Mouse (Mus musculus) layer of hippocampus, postnatal 14 days (tissue): Measurements from ENCODE around the gene Nppc. TPM values are rescaled to one million over a fixed set of nuclear protein-coding genes. Genes with fewer than 3 reads are reported as not detected.
A peak's percentile ranks its signal among the peaks of the same experiment; 100 is the strongest.

Source experiments
- DNase-seq, 2 experiments: peaks; one replicate each; pipeline ENCODE4 v3.0.0; 2021 to 2022; ENCODE audit warnings: low spot score in 2 of 2, mixed read lengths in 1 of 2
- long read RNA-seq, 2 experiments: library from polyadenylated mRNA; stranded (forward); transcript quantifications; one replicate each; pipeline ENCODE4 v2.0.0; 2021
- total RNA-seq, 2 experiments: library from RNA; stranded (reverse); gene quantifications; 2 replicates each; pipeline ENCODE4 v1.2.3; 2021

The Nppc gene
- total RNA-seq = 10 to 100 TPM in 1 of 2 experiments, 1 to 10 TPM in 1; 9.9 to 11.8 TPM
- long read RNA-seq, experiment 1, transcript Nppc-201 (3 exons, 1,042 nt) = major isoform, 5 of 6 reads
- long read RNA-seq, experiment 1, partial matches to known transcripts = 1 of 6 reads
- long read RNA-seq, experiment 1, other reads (novel, unspliced or antisense) = 0 of 6 reads
- long read RNA-seq, experiment 2, transcript Nppc-201 (3 exons, 1,042 nt) = major isoform, 7 of 8 reads
- long read RNA-seq, experiment 2, partial matches to known transcripts = 0 of 8 reads
- long read RNA-seq, experiment 2, other reads (novel, unspliced or antisense) = 1 of 8 reads

- DNase-seq = peak; percentile 74 to 75
These were observed at the start of gene Nppc for GRCm38 (mm10) chr1:86670279-86671038. Gene Nppc (minus strand): TSS chr1:86670571.

GRCm38 (mm10) chr1:86719391-86719790 is 49.0 kb upstream of the Nppc start:
- no peak for DNase-seq

DNA sequence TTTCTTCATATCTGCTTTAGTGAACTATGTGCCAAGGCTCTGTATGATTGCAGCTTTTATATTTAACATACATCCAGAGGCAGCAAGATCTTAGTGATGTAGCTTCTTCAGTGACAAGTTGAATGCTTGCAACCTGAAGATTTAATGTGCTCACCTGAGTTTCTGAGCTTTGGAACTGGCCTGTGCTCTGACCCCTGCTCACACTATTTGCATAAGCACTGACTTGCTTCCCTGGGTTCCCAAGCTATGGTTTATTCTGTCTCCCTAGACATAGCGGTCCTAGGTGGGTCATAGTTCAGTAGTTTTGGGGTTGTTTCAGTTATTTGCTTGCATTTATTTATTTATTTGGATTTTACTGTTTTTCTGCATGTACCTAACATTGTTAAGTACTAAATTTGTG is 47.8 kb upstream of the Nppc start:
- DNase-seq = no peak

- DNase-seq = no peak
These were observed 42.7 kb upstream of the Nppc start for GRCm38 (mm10) chr1:86713054-86713453.

GRCm38 (mm10) chr1:86712045-86712444 is 41.7 kb upstream of the Nppc start:
- DNase-seq = no peak

GRCm38 (mm10) chr1:86709546-86709945 is 39.2 kb upstream of the Nppc start:
- DNase-seq = no peak

GRCm38 (mm10) chr1:86705461-86705860 is 35.1 kb upstream of the Nppc start:
- no peak for DNase-seq

- DNase-seq = no peak
These were observed 33.6 kb upstream of the Nppc start for GRCm38 (mm10) chr1:86703965-86704326.

GRCm38 (mm10) chr1:86703300-86703964 is 33.1 kb upstream of the Nppc start, which contains the start of gene Dis3l2:
Gene Dis3l2 (plus strand): TSS chr1:86703808.
- DNase-seq = peak; percentile 88

DNA sequence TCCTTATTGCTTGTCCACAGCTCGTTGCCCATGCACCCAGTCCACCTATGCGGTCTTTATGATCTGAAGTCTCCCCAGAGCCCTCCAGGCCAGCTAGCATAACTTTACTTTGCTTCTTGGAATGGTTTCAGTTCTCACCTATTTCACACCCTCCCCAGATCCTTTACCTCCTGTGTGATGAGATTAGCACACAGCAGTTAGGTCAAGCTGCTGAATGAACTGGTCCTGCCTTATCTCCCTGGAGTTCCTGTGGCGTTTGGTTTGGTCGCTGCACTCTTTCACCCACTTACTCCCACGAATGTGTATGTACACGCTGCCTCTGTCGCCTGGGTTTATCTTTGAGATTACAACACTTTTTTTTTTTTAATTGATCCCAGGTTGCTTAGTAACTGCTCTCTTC is 30.0 kb upstream of the Nppc start:
- no peak for DNase-seq

GRCm38 (mm10) chr1:86699346-86700136 is 29.2 kb upstream of the Nppc start:
- no peak for DNase-seq

- DNase-seq = no peak
These were observed 28.4 kb upstream of the Nppc start for GRCm38 (mm10) chr1:86698721-86699120.

DNA sequence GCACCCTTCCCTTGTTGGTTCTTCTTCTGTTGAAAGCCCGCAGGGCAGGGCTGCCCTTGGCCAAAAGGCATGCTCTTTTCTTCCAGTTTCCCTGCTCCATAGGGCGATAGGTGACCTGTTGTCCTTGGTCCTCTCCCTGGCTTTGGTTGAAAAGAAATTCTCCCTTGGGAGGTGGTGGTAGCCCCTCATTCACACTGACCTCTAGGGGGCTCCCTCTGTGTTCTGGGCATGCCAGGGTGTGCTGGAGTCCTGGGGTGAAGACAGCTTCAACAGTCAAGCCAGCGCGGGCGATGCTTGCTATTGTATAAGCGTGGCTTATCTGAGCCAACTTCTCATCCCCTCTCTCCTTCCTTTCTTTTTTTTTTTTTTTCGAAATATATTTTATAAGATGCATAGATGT is 26.6 kb upstream of the Nppc start:
- no peak for DNase-seq

DNA sequence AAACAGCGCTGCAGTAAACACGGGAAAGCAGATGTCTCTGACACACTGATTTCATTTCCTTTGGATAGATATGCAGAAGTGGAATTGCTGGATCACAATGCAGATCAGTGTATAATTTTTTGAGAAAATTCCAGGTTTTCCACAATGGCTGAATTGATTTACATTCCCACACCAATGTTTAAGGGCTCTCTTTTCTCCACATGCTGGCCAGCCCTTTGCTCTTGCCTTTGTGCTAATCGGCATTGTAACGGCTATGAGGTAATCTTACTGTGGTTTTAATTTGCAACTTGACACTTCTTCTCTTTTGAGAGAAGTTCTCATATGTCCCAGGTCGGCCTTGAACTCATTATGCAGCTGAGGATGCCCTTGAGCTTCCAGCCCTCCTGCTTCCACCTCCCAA is 20.7 kb upstream of the Nppc start:
- no peak for DNase-seq

DNA sequence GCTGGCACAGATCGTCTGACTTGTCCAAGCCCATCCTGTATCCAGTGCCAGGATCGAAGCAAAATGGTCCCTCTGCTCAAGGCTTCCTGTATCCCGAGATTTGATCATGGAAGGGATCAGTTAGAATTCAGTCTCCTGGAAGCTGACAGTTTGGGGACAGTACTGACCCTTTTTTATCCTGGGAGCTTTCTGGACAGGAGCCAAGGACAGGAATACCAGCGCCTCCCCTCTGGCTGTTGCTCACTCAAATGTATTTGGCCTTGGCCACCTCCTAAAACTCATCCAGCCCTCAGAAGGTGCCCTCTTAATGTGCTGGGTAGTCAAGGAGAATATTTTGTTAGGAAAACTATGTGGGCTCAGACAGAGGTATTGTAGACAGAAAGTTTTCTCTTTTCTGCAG is 16.9 kb upstream of the Nppc start:
- no peak for DNase-seq

GRCm38 (mm10) chr1:86678667-86679066 is 8.3 kb upstream of the Nppc start:
- no peak for DNase-seq

DNA sequence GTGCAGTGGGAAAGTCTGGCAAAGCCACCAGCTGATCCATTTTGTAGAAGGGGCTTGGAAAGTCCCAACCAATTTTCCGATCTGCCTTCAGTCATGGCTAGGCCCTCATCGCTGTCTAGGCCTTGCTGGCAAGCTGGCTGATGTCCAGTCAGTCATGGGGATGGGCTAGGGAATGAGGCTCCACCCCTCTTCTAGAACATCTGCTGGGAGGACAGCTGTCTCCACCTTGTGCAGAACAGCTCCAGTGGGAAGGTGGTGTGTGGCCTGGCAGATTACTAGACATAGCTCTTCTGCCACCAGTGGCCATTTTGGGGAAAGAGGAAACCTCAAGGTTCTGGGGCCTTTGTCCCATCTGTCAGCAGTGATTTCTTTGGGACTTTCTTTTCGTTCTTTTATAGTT is 7.3 kb upstream of the Nppc start:
- no peak for DNase-seq

GRCm38 (mm10) chr1:86675126-86675525 is 4.8 kb upstream of the Nppc start:
- no peak for DNase-seq

DNA sequence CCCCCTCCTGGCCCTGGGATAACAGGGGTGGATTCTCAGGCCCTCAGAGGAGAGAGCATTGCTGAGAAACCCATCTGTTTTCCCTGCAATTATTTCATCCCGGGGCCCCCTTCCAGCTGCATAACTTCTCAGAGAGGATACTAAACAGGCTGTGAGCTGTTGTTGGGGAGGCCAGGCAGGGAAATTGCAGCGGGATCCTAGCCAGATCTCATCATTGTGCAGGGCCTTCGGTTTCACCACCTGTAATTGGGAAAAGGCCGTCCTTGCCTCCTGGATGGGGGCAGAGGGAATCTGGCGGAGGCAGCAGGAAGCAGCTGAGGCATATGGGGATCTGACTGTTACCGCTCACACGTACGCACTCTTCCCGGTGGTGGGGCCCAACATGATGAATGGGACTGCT is 4.0 kb upstream of the Nppc start:
- no peak for DNase-seq

GRCm38 (mm10) chr1:86669552-86670273 is 658 bp downstream of the Nppc start:
- peak; percentile 66 to 68 for DNase-seq

GRCm38 (mm10) chr1:86665091-86665490 is 5.3 kb downstream of the Nppc start:
- no peak for DNase-seq
